Mouse (Mus musculus): ENCODE data around the gene Lrfn2. TPM values are rescaled to one million over a fixed set of nuclear protein-coding genes. Genes with fewer than 3 reads are reported as not detected.

Lrfn2 gene
- polyA plus RNA-seq, 1 experiment from 2014 or later, result 1.00 TPM

DNA sequence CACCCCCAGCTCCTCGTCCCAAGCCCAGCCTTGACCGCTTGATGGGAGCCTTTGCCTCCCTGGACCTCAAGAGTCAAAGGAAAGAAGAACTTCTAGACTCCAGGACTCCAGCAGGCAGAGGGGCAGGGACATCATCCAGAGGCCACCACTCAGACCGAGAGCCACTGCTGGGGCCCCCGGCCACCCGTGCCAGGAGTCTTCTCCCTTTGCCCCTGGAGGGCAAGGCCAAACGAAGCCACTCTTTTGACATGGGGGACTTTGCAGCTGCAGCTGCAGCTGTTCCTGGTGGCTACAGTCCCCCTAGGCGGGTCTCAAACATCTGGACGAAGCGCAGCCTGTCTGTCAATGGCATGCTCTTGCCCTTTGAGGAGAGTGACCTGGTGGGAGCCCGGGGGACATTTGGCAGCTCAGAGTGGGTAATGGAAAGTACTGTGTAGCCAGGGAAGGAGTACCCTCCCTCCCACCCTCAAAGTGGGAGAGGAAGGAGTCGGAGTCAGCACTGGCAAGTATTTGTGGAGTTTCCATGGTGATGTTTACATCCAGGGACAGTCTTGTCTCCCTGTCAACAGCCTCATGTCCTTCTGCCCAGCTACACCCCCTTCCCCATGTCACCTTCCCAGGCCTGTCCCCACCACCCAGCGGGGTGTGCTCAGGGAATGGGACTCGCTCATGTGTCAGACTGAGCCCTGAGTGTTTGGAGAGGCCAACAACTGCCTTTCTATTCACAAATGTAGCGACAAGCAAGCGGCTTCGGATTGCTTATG lies 164.8 kb downstream of the Lrfn2 start:
- H3K27ac ChIP-seq, result no peak overlapping the region
- no peaks in the 10 kb centered on the region for H3K9me3 ChIP-seq
- WGBS, result 74% methylated on average over 16 of the region's 16 CpGs
- H3K9ac ChIP-seq, result no peak overlapping the region
- H3K4me3 ChIP-seq, result no peak overlapping the region
- ATAC-seq (ENCODE audit: insufficient number of reproducible peaks, low FRiP score, low TSS enrichment, low read depth), result no peak
- no peaks in the 10 kb centered on the region for H3K36me3 ChIP-seq
- H3K4me2 ChIP-seq, result no peak overlapping the region
- H3K4me1 ChIP-seq, result no peaks in the 10 kb centered on the region
- no peaks in the 10 kb centered on the region for H3K27me3 ChIP-seq

DNA sequence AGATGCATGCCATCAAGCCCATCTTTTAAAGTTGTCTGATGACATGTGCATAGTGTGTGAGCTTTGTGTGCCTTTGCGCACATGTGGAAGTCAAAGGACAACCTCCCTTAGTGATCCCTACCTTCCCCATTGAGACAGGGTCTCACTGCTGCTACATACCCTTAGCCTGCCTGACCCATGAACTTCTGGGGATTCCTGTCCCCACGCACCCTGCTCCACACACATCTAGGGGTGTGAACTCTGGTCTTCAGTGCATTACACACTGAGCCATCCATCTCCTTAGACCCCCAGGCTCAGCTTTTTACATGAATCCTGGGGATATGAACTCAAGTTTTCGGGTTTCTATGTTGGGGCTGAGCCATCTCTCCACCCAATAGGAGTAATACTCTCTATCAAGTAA lies 179.2 kb downstream of the Lrfn2 start:
- no peak overlapping the region for H3K4me3 ChIP-seq
- no peaks in the 10 kb centered on the region for H3K4me1 ChIP-seq
- H3K9me3 ChIP-seq, result no peaks in the 10 kb centered on the region
- ATAC-seq (ENCODE audit: insufficient number of reproducible peaks, low FRiP score, low TSS enrichment, low read depth), result no peak
- no peak overlapping the region for H3K4me2 ChIP-seq
- no peak overlapping the region for H3K27ac ChIP-seq
- no peaks in the 10 kb centered on the region for H3K27me3 ChIP-seq
- no peaks in the 10 kb centered on the region for H3K36me3 ChIP-seq
- WGBS, result 87% methylated on average over 3 of the region's 3 CpGs
- no peak overlapping the region for H3K9ac ChIP-seq

DNA sequence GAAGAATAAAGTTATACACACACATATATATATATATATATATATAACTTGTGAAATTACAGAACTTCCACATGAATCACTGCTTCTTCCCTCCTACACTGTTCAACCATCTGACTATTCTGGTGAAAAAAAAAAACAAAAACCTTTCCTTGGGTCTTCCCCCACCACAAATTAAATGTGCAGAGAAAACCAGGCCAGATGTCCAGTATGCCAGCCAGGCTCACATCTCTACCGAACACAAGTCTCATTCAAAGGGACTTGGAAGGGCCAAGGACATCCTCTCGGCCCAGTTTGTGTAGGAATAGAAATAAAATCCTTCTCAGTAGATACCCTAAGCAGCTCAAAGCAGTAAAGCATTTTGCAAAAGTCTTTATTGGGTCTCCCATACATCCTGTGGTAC lies 179.7 kb downstream of the Lrfn2 start:
- H3K27me3 ChIP-seq, result no peaks in the 10 kb centered on the region
- no peaks in the 10 kb centered on the region for H3K4me1 ChIP-seq
- no peaks in the 10 kb centered on the region for H3K36me3 ChIP-seq
- H3K9ac ChIP-seq, result no peak overlapping the region
- H3K9me3 ChIP-seq, result no peaks in the 10 kb centered on the region
- no peak overlapping the region for H3K4me2 ChIP-seq
- no peak overlapping the region for H3K4me3 ChIP-seq
- no peak for ATAC-seq (ENCODE audit: insufficient number of reproducible peaks, low FRiP score, low TSS enrichment, low read depth)
- 90% methylated on average over 2 of the region's 2 CpGs for WGBS
- H3K27ac ChIP-seq, result no peak overlapping the region

DNA sequence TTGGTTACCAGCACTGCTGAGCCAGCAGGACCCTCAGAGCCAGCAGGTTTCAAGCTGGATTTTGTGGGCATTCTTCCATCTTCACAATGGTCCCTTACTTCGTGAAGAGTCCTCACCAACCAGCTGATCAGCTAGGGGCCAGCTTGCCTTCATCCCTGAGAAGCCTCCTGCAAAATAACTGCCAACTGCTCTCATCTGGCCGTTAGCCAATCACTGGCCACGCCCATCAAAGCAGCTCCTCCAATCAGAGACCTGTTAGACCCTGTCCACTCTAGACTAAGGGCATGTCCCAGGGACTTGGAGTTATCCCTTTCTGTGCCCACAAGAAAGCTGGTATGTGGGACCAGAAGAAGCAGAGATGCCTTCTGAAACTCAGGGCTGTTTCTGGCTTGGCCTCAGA lies 181.2 kb downstream of the Lrfn2 start:
- Histone ChIP-seq H3K27me3 (no peaks in the 10 kb centered on the region), H3K27ac (no peak overlapping the region), H3K9me3 (no peaks in the 10 kb centered on the region), H3K4me2 (no peak overlapping the region), H3K4me3 (no peak overlapping the region), H3K9ac (no peak overlapping the region), H3K36me3 (no peaks in the 10 kb centered on the region), H3K4me1 (no peaks in the 10 kb centered on the region)
- ATAC-seq (ENCODE audit: insufficient number of reproducible peaks, low FRiP score, low TSS enrichment, low read depth), result no peak
- WGBS, result 47% methylated on average over 3 of the region's 3 CpGs

DNA sequence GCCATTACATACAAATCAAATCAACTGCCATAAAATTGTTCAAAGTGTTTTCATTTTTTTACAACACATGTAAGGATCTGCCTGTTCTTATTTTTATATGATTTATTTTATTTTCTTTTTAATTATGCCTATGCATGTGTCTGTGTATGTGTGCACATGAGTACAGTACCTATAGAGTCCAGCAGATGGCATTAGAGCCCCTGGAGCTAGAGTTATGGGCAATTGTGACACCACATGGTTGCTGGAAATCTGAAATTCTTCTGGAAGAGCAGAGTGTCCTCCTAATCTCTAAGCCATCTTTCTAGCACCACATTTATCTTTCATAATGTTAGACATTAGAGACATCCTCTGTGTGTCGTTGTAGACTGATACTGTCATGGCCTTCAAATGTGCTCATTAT lies 192.0 kb downstream of the Lrfn2 start:
- H3K9ac ChIP-seq, result no peak overlapping the region
- no peak overlapping the region for H3K27ac ChIP-seq
- 86% methylated on average over 1 of the region's 1 CpGs for WGBS
- H3K4me2 ChIP-seq, result no peak overlapping the region
- no peaks in the 10 kb centered on the region for H3K4me1 ChIP-seq
- no peaks in the 10 kb centered on the region for H3K9me3 ChIP-seq
- H3K4me3 ChIP-seq, result no peak overlapping the region
- no peak for ATAC-seq (ENCODE audit: insufficient number of reproducible peaks, low FRiP score, low TSS enrichment, low read depth)
- no peaks in the 10 kb centered on the region for H3K27me3 ChIP-seq
- no peaks in the 10 kb centered on the region for H3K36me3 ChIP-seq

DNA sequence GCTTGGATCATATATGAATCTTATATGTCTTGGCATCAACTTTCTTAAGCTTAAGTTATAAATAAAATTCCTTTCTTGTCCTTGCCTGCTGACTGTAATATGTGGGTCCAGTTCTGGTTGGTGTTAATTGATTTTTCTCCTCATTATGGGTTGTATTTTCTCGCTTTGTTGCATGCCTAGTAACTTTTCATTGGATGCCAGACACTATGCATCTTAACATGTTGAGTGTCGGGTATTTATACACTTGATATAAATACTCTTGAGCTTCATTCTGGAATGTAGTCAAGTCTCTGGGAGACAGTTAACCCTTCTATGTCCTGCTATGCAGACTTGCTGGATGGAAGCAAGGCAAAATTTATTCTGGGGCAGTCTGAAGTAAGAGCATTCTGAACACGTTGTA lies 192.5 kb downstream of the Lrfn2 start:
- Histone ChIP-seq H3K9me3 (no peaks in the 10 kb centered on the region), H3K27me3 (no peaks in the 10 kb centered on the region), H3K4me3 (no peak overlapping the region), H3K27ac (no peak overlapping the region), H3K4me1 (no peaks in the 10 kb centered on the region), H3K9ac (no peak overlapping the region), H3K4me2 (no peak overlapping the region), H3K36me3 (no peaks in the 10 kb centered on the region)
- ATAC-seq (ENCODE audit: insufficient number of reproducible peaks, low FRiP score, low TSS enrichment, low read depth), result no peak
- 56% methylated on average over 3 of the region's 3 CpGs for WGBS

Small RNA genes within 50 kb of the gene (microRNA-seq; reads per million reads assigned to microRNA genes)
- gene Gm44304, result not detected

All from limb, embryonic 15.5 days (tissue).